Mouse (Mus musculus) kidney, postnatal 10 days (tissue): Measurements from ENCODE around the gene Dhx37.
"Not testable (repeated sequence)": the region's sequence is repeated elsewhere in the genome, so short reads cannot be mapped to it uniquely, and the experiment has no call there.

Experiments
- DNase-seq: peaks from one replicate; pipeline ENCODE4 v3.0.0; 2021; ENCODE audit warnings: mixed read lengths

The Dhx37 gene

GRCm38 (mm10) chr5:125446344-125446743 lies 12.4 kb upstream of the Dhx37 start:
- no peak for DNase-seq

DNA sequence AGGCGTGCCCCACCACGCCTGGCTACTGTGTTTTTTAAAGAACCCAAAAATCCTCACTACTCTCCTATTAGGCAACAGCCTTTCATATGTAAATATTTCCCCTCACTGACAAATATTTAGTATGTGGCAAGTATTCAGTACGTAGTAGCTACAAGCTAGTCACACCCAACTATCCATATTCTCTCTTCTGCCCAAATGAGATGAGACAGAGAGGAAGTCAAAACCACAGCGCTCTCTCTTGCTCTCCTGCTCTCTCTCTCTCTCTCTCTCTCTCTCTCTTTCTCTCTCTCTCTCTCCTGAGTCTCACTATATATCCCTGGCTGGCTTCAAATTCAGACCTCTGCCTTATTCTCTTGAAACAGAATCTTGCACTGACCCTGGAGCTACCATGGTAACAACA lies 10.6 kb upstream of the Dhx37 start:
- DNase-seq: no peak

- no peak for DNase-seq
Measured at GRCm38 (mm10) chr5:125443915-125444314, 10.0 kb upstream of the Dhx37 start.

- no peak for DNase-seq
Measured at GRCm38 (mm10) chr5:125443335-125443734, 9.4 kb upstream of the Dhx37 start.

GRCm38 (mm10) chr5:125442136-125442995 lies 8.4 kb upstream of the Dhx37 start:
- no peak for DNase-seq

GRCm38 (mm10) chr5:125441234-125442114 lies 7.6 kb upstream of the Dhx37 start, which contains the start of gene Bri3bp:
Gene Bri3bp, plus strand, starts transcription at chr5:125441568.
- peak; percentile 78 for DNase-seq

GRCm38 (mm10) chr5:125440583-125441233 lies 6.8 kb upstream of the Dhx37 start:
- DNase-seq: no peak

DNA sequence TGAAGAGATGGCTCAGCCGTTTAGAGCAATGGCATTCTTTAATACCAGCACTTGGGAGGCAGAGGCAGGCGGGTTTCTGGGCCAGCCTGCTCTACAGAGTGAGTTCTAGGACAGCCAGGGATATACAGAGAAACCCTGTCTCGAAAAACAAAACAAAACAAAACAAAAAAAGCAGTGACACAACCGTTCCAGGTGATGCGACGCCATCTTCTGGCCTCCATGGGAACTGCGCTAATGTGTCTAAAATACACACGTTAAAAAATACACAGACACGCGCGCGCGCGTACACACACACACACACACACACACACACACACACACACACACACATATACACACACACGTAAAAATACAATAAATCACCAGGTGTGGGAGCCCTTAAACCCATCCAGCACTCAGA lies 426 bp upstream of the Dhx37 start:
- DNase-seq: not testable (repeated sequence)

GRCm38 (mm10) chr5:125432324-125432723 lies 1.6 kb downstream of the Dhx37 start:
- not testable (repeated sequence) for DNase-seq

GRCm38 (mm10) chr5:125426343-125426742 lies 7.6 kb downstream of the Dhx37 start:
- no peak for DNase-seq

DNA sequence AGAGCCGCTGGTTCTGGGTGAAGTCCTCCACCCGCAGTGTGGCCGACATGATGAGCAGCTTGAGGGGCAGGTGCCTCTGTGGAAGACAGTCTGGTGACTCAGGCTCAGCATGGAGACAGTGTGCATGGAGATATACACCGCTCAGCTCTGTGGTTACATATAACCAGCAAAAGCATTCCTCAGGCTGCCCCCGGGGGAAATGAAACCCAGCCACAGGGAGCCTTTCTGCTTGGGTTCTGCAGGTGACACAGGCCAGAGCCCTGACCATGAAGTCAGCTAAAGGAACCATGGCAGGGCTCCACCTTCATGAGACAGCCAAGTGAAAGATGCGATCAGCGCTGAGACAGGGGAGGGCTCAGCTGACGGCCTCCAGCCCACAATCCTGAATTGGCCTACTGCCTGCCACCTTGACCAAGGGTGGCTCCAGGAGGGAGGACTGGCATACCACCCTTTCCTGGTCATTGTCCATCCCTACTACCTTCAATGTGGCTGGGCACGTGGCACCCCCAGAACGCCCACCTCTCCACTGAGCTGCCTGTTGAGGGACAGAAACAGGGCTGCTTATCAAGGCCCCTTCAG lies 8.1 kb downstream of the Dhx37 start:
- DNase-seq: no peak

GRCm38 (mm10) chr5:125419124-125419523 lies 14.8 kb downstream of the Dhx37 start:
- DNase-seq: no peak

DNA sequence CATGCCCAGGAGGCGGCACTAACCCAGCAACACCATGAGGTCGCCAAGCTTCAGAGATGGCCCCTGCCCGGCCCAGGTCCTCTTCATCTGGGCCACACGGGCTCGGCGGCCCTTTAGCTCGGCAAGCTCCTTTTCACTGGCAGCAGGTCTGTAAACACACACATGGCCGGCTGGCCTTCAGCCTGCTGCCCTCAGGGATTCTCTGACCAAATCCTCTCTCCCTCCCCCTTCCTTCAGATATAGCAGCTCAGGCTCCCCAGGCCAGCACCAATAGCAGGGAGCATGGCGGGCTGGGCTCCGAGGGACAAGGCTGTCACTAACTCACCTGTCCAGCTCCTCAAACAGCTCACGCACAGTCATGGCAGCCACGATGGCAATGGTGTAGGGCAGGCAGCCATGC lies 15.3 kb downstream of the Dhx37 start:
- no peak for DNase-seq

- no peak for DNase-seq
Measured at GRCm38 (mm10) chr5:125416183-125416582, 17.7 kb downstream of the Dhx37 start.

DNA sequence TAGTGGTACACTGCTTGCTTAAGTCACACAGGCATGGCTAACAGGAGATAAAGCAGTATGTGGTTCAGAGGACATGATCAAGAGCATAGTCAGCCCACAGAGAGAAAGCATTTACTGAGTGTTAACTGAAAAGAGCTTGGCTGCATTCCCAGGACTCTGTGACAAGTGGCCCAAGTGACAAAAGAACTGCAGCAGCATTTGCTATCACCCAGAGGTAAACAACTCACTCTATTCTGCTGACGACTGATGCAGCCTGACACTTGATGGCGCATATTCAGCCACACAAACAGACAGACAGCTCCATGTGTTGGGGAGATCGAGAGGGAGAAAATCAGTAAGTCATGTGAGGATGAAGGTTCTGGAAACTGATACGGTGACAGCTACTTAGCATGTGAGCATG lies 20.2 kb downstream of the Dhx37 start:
- DNase-seq: no peak

DNA sequence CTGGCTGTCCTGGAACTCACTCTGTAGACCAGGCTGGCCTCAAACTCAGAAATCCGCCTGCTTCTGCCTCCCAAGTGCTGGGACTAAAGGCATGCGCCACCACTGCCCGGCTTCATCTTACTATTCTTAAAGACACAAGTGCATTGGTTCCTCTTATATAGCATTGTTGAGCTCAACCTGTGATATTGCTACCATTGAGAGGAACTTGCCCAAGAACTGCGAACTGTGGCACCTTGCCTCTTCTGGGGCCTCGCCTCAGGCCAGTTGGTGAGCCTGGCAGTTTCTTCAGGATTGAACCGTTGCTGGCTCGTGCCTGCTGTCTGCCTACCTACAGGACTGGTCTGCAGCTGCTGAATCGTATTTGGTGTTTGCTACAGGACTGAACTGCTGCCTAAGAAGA lies 21.4 kb downstream of the Dhx37 start:
- DNase-seq: not testable (repeated sequence)

- peak; percentile 82 for DNase-seq
Measured at GRCm38 (mm10) chr5:125411972-125412530, 21.9 kb downstream of the Dhx37 start.

DNA sequence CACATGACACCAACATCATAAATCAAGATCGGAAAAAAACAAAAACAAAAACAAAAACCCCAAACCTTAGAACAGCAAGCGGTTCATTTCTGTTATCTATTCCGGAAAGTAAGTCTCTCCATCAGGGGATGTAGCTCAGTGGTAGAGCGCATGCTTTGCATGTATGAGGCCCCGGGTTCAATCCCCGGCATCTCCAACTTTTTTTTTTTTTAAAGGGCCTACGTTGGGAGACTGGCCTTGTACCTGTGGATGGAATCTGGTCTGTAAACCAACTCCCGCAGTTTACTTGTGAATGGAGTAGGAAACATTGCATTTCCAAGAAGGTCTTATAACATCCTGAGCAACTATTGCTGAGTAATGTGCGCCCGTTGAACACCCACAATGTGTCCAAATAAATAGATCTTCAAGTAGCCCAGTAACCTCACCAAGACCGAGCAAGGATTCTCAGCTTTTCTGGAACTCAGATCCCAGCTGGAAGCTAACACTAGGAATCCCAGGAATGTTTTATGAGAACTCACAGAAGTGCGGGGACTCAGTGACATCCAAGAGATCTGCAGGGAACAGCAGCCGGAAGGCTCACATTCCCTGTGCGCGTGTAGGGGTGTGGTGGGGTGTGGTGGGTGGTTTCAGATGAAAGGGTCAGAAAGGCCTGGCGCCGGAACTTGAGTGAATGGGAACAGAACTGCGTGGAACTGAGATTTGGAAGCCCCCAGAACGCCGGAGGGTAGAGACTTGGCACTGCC lies 24.4 kb downstream of the Dhx37 start:
- peak; percentile 54 for DNase-seq

DNA sequence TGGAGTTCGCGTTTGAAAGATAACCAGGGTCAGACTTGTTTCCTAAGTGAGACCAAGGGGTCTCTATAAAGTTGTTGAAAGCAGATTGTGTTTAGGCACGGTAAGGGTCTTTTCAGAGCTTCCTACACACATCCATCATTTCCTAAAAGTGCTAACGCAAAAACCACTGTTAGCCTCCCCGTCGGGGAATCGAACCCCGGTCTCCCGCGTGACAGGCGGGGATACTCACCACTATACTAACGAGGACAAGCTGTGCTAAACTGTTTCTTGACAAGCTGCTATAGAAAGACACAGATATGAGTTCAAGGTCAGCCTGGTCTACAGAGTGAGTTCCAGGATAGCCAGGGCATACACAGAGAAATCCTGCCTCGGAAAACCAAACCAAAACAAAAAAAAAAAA lies 25.1 kb downstream of the Dhx37 start:
- DNase-seq: peak; percentile 89

DNA sequence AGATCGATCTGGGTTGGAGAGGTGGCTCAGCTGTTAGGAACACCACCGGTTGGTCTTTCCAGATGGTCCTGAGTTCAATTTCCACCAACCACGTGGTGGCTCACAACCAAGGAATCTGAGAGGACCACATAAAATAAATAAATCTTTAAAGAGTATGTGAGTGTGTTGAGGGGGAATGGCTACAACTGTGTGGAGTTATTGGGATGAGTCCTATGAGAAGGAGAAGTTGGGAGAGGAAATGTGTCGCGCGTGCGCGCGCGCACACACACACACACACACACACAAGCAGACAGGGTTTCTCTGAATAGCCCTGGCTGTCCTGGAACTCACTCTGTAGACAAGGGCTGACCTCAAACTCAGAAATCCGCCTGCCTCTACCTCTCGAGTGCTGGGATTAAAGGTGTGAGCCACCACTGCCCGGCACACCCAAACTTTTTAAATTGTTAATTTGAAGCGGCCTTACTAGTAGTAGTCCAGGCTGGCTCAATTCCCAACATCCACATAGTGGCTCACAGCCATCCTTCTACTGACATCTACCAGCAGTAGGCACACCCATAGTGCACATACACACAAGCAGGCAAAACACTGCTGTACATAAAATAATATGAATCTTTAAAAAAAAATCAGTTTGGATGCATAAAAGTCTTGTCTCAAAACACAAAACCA lies 25.9 kb downstream of the Dhx37 start:
- no peak for DNase-seq
